Mouse (Mus musculus) adrenal gland, adult 8-10 months (tissue): ENCODE results near the gene Amph. TPM values are rescaled to one million over a fixed set of nuclear protein-coding genes. Genes with fewer than 3 reads are reported as not detected.
"Not testable (repeated sequence)": the region's sequence is repeated elsewhere in the genome, so short reads cannot be mapped to it uniquely, and the experiment has no call there.

ENCODE experiments used
- DNase-seq: peaks from one replicate; pipeline ENCODE4 v3.0.0; 2022
- total RNA-seq, 4 experiments: library from RNA; stranded (reverse); gene quantifications; 2 replicates each; pipeline ENCODE4 v1.2.4; 2022

The Amph gene
- total RNA-seq, 4 experiments from 2014 or later, result 7.8 to 13.6 (median 11.2) TPM

DNA sequence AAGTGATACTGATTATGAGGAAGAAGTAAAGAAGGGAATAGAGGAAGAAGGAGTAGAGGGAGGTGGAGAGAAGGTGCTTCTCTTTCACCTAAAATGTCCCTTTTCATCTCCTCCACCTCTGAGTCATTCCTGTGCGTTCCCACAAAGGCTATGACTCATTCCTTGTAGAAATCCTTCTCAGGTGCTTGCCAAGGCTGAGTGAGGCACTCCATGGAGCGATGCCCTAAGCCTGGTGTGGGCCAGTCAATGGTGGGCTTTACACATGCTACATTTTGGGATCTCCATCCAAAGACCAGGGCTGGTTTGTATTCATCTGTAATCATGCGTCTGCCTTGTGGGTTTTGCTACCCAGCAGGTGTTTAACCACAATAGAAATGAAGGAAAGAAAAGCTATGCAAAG lies 78.9 kb downstream of the Amph start:
- no peak for DNase-seq

GRCm38 (mm10) chr13:19027766-19028350 lies 79.9 kb downstream of the Amph start:
- DNase-seq, result no peak

- DNase-seq, result no peak
These were observed 84.1 kb downstream of the Amph start for GRCm38 (mm10) chr13:19031916-19032688.

DNA sequence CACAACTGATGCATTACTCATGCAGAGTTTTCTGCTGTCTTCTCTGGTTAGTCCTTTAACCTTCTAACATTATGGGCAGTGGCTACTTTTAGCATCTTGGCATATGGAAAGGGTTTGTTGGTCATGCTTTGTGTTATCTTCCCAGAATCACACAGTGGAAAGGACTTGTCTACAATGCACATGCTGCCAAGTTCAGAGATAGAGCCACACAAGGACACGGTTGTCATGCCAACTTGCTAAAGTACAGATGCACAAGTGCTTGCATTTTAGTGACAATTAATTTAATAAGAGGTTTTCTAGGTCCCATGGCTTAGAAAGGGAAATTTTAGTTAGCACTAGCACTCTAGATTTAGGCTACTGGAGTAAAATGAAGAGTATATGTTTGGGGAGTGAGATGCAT lies 104.1 kb downstream of the Amph start:
- DNase-seq, result no peak

DNA sequence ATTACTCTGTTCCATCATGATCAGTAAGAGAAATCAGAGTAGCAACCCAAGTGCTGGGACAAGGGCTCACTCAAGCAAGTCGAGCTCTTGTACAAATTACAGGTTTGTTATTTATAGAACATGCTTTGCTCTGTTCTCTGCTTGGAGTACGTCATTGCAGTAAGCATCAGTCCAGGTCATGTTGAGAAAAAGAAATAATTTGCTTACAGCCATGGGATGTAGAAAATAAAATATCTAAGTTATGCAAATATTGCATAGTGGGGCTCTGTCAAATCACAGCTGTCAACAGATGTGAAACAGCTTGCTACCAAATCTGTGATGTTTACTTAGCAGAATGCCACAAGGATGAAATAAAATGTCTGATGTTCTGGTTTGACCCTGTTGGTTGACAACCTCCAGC lies 106.5 kb downstream of the Amph start:
- no peak for DNase-seq

DNA sequence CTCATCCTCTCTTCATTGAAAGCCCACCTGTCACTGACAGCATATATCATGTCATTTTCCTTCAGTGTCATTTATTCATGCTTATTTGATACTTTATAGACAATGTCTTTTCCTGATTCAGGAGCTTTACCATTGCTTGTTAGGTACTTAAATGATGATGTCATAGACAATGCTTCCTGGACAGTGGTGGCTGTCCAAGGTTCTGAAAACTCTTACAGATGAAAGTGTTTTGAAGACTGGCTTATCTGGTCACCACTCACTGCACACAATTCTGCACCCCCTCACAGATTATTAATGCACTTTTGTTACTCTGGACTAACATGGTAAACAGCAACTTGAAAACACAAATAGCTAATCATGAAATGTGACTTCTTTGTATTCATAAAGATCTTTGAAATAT lies 124.3 kb downstream of the Amph start:
- DNase-seq, result no peak

GRCm38 (mm10) chr13:19077427-19077826 lies 129.4 kb downstream of the Amph start:
- DNase-seq, result no peak

GRCm38 (mm10) chr13:19081932-19082331 lies 133.9 kb downstream of the Amph start:
- no peak for DNase-seq

- no peak for DNase-seq
These were observed 146.6 kb downstream of the Amph start for GRCm38 (mm10) chr13:19094571-19094970.

- DNase-seq, result no peak
These were observed 149.1 kb downstream of the Amph start for GRCm38 (mm10) chr13:19097117-19097516.

DNA sequence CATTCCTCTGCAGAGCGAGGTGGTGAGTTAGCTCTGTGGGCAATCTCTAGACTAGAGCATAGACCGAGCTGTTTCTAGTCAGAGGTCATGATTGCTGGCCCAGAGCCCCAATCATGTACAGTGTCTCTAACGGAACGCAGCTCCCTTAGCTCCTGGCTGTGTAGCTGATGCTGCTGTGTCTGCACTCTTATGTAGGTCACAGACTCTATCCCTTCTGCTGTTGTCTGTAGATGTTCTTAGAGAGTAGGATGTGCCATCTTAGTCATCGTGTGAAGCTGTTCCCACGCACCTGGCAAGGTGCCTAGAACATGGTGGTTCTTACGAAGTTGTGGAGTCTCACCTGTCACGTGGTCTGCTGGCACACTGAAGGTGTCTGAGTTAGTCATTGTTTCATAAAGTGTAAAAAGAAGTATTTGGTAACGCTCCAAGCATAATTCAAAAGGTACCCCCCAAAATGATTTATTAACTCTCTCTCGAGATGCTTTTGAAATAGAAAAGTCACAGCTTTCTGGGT lies 153.9 kb downstream of the Amph start:
- DNase-seq, result no peak

GRCm38 (mm10) chr13:19106418-19106817 lies 158.4 kb downstream of the Amph start:
- DNase-seq, result no peak

GRCm38 (mm10) chr13:19109331-19109730 lies 161.3 kb downstream of the Amph start:
- no peak for DNase-seq

GRCm38 (mm10) chr13:19113034-19113922 lies 165.3 kb downstream of the Amph start:
- no peak for DNase-seq

- DNase-seq, result not testable (repeated sequence)
These were observed 166.8 kb downstream of the Amph start for GRCm38 (mm10) chr13:19114761-19115160.

DNA sequence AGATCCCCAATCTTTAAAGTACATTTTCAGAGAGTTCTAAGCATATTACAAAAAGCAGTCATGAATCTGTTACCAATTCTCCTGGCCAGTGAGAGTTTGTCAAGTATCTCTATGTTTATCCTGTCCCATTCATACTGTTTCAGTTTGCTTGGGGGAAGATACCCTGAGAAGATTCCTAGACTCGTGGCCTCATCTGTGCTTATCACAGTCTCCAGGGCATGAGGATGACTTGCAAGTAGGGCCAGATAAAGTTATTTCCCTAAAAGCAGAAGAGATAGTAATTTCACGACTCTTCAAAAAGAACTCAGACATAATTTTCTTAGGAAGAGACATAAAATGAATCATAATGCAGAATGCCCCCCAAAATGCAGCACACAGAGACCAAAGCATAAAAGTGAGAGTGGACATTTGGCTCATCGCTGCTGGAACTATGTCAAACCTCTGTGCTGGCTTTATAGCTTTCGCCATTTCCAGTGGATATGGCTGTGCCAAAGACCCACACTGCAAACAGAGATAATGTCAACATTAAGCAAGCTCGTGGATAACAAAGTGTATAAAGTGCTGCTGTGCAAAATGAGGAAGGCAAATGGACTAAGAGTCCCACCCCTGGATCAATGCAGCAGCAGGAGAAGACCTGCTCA lies 179.0 kb downstream of the Amph start:
- no peak for DNase-seq

DNA sequence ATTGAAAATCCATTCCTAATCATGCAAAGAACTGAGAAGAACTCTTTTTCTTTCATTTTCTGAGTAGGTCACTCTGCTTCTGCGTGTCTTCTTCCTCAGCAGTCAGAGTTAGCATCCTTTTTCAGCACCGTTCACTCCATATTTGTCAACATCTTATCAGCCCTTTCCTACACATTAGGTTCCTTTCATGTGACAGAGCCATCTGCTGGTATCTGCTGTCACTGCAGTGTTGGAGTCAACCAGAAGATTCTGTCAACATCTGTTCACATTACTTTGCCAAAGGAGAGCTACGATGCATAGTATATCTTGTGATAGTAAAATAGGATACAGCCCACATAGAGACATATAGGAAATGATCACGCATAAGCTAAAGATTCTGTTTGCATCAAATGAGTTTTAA lies 185.8 kb downstream of the Amph start:
- no peak for DNase-seq

GRCm38 (mm10) chr13:19137212-19137611 lies 189.2 kb downstream of the Amph start:
- DNase-seq, result no peak

DNA sequence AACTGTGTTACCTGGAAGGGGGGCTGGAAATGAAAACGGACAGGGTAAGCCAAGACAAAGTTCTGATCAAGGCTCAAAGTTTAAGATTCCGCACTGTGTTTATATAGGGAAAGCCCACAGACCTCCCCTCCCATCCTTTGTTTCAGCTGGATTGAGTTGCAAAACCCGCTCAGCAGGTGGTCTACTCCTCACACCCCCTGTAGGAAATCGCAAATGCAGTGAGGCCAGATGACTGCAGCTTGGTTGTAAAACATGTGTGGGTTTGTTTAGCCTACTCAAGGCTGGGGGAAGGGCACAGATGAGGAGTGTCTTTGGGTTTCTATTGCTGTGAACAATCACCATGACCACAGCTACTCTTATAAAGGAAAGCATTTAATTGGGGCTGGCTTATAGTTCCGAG lies 189.9 kb downstream of the Amph start:
- DNase-seq, result no peak

GRCm38 (mm10) chr13:19138550-19138949 lies 190.5 kb downstream of the Amph start:
- DNase-seq, result no peak

DNA sequence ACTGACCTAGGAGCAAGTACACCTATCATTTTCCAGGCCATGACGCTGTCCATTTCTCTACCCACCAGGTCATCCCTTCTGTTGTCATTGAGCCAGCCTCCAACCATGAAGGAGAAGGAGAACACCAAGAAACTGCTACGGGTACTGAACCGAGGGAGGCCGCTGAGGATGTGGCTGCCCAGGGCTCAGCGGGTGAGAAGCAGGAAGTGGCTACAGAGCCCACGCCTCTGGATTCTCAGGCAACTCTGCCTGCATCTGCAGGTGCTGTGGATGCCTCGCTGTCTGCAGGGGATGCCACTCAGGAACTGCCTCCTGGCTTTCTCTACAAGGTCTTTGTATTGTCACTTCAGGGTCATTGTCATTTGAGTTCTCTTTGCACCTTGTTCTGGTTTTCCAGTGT lies 191.1 kb downstream of the Amph start:
- DNase-seq, result no peak

- DNase-seq, result no peak
These were observed 191.8 kb downstream of the Amph start for GRCm38 (mm10) chr13:19139771-19140170.

DNA sequence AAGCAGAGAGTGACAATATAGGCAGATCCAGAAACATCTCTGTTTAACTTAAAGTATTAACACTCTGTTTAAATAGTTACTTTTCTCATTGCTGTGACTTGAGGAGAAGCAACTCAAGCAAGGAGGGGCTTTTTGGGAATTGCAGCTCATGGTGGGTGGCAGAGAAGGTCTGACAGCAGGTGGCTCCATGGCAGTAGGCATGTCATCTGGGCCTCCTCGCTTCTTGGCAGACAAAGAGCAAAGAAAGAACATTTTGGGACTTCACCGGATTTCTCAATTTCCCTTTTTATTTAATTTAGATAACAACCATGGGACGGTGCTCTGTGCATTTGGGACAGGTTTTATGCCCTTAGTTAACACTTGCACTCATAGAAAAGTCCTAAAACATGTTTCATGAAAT lies 195.8 kb downstream of the Amph start:
- no peak for DNase-seq
